25 mouse cellular contexts compared by ENCODE assay signal in genomic region chr12:102041699-102042098, GRCm38 (mm10).
DNase-seq lines count a peak whose midpoint lies in the region; ATAC-seq and TF ChIP-seq lines count a peak whose summit lies in the region.
"Had no signal": no experiment of that assay in that cellular context is flagged by ENCODE, and none has a peak within 500 bp of the region (broad histone marks: within the 10 kb centered on the region; RNA-seq: fewer than 3 reads in every experiment).

No protein-coding gene starts in this region.

- H3K4me2 ChIP-seq in hindbrain, embryonic 11.5 days (replicated peaks; ENCODE audit: low read depth, low read length) = no peak overlapping the region
- no peak overlapping the region for H3K4me2 ChIP-seq in hindbrain, postnatal 0 days (ENCODE audit: low read depth, low read length)
- H3K4me2 ChIP-seq in hindbrain, embryonic 13.5 days = no peak overlapping the region
- no peak overlapping the region for H3K4me2 ChIP-seq in hindbrain, embryonic 15.5 days
- H3K4me2 ChIP-seq in midbrain, postnatal 0 days (ENCODE audit: low read depth, low read length, poor library complexity, severe bottlenecking) = no peak overlapping the region
- H3K4me2 ChIP-seq: heart, embryonic 11.5 days; limb, embryonic 13.5 days; liver, embryonic 12.5 days; stomach, embryonic 15.5 days had no signal

- TF ChIP-seq CTCF in hindbrain, postnatal 0 days (IDR thresholded peaks at IDR 0.05; ENCODE audit: low read depth) = no peak
- TF ChIP-seq CTCF in midbrain, postnatal 0 days (IDR thresholded peaks at IDR 0.05) = no peak

- DNase-seq in hindbrain, embryonic 11.5 days (ENCODE audit: low spot score) = peak; percentile 25
- no peak for DNase-seq in hindbrain, postnatal 0 days (ENCODE audit: low spot score)
- no peak for DNase-seq in midbrain, postnatal 0 days (ENCODE audit: low spot score)
- no peak for DNase-seq in kidney, postnatal 14 days
- DNase-seq in gastrocnemius, adult 8-10 months (ENCODE audit: low spot score in 2 of 2) = no peak
- no peak for DNase-seq in embryonic facial prominence, embryonic 10.5 days (ENCODE audit: low spot score)
- DNase-seq: adrenal gland, postnatal 25 days; B cell, adult 2 months; cerebellum, adult 18-20 months; cerebellum, postnatal 10 days; gastrocnemius, postnatal 14 days; heart, postnatal 36 days; kidney, adult 11 months; kidney, postnatal 25 days; liver, postnatal 0 days; right cerebral cortex, postnatal 25 days had no signal

- no peak overlapping the region for H3K27ac ChIP-seq in hindbrain, embryonic 11.5 days (ENCODE audit: low read depth, low read length)
- H3K27ac ChIP-seq in hindbrain, postnatal 0 days = no peak overlapping the region
- peak overlapping the region; percentile 70 for H3K27ac ChIP-seq in hindbrain, embryonic 13.5 days
- 0 out of 2 replicates have a peak overlapping the region, but pooled peaks have one; percentile 58 for H3K27ac ChIP-seq in hindbrain, embryonic 15.5 days (replicated peaks)
- H3K27ac ChIP-seq in midbrain, postnatal 0 days (ENCODE audit: low read depth, low read length) = peak overlapping the region; percentile 51; the same call in 1 of the 2 replicates
- H3K27ac ChIP-seq in embryonic facial prominence, embryonic 10.5 days (replicated peaks) = no peak overlapping the region
- H3K27ac ChIP-seq: limb, embryonic 13.5 days; liver, embryonic 12.5 days; macrophage; stomach, embryonic 15.5 days had no signal

- H3K4me1 ChIP-seq in hindbrain, embryonic 11.5 days (replicated peaks; ENCODE audit: control insufficient read depth, insufficient read depth, low read length) = no peaks in the 10 kb centered on the region
- H3K4me1 ChIP-seq in hindbrain, postnatal 0 days (ENCODE audit: insufficient read depth, low read length) = no peaks in the 10 kb centered on the region
- peaks cover 20% of the 10 kb centered on the region for H3K4me1 ChIP-seq in hindbrain, embryonic 13.5 days (replicated peaks)
- H3K4me1 ChIP-seq in hindbrain, embryonic 15.5 days (replicated peaks) = peaks cover 9% of the 10 kb centered on the region; the same call in 1 of the 2 replicates
- H3K4me1 ChIP-seq in midbrain, postnatal 0 days (ENCODE audit: insufficient read depth, low read length) = peaks cover 3% of the 10 kb centered on the region; the same call in 1 of the 2 replicates
- peaks cover 10% of the 10 kb centered on the region; the same call in 1 of the 2 replicates for H3K4me1 ChIP-seq in embryonic facial prominence, embryonic 10.5 days
- H3K4me1 ChIP-seq: limb, embryonic 13.5 days; liver, embryonic 12.5 days; stomach, embryonic 15.5 days had no signal

- no peak for ATAC-seq in hindbrain, embryonic 11.5 days (ENCODE audit: low FRiP score)
- ATAC-seq in hindbrain, postnatal 0 days = no peak
- peak; percentile 33; the same call in 1 of the 2 replicates for ATAC-seq in hindbrain, embryonic 13.5 days (ENCODE audit: low FRiP score)
- no peak for ATAC-seq in hindbrain, embryonic 15.5 days (ENCODE audit: low FRiP score, low read depth)
- ATAC-seq in midbrain, postnatal 0 days (ENCODE audit: low FRiP score) = 0 out of 2 replicates have a peak, but pooled peaks have one; percentile 6
- ATAC-seq: inflammation-experienced regulatory T-cells, adult 6 months; liver, embryonic 12.5 days; liver, postnatal 0 days; lung, postnatal 0 days had no signal

- WGBS in hindbrain, embryonic 11.5 days = 37% methylated on average over 2 of the region's 2 CpGs
- 30% methylated on average over 2 of the region's 2 CpGs for WGBS in hindbrain, postnatal 0 days
- 30% methylated on average over 2 of the region's 2 CpGs for WGBS in hindbrain, embryonic 13.5 days
- WGBS in hindbrain, embryonic 15.5 days = 24% methylated on average over 2 of the region's 2 CpGs
- 22% methylated on average over 2 of the region's 2 CpGs for WGBS in midbrain, postnatal 0 days
- WGBS in embryonic facial prominence, embryonic 10.5 days = 40% methylated on average over 2 of the region's 2 CpGs

- no peaks in the 10 kb centered on the region for H3K9me3 ChIP-seq in hindbrain, embryonic 11.5 days (ENCODE audit: control insufficient read depth, low read length)
- no peaks in the 10 kb centered on the region for H3K9me3 ChIP-seq in hindbrain, postnatal 0 days (ENCODE audit: low read length)
- H3K9me3 ChIP-seq in hindbrain, embryonic 13.5 days = no peaks in the 10 kb centered on the region
- H3K9me3 ChIP-seq in hindbrain, embryonic 15.5 days = no peaks in the 10 kb centered on the region
- no peaks in the 10 kb centered on the region for H3K9me3 ChIP-seq in midbrain, postnatal 0 days (ENCODE audit: low read length)
- H3K9me3 ChIP-seq in embryonic facial prominence, embryonic 10.5 days = no peaks in the 10 kb centered on the region
- H3K9me3 ChIP-seq: limb, embryonic 13.5 days; liver, embryonic 12.5 days; stomach, embryonic 15.5 days had no signal

- no peaks in the 10 kb centered on the region for H3K27me3 ChIP-seq in hindbrain, embryonic 11.5 days (ENCODE audit: control insufficient read depth, insufficient read depth, low read length)
- H3K27me3 ChIP-seq in hindbrain, postnatal 0 days (ENCODE audit: insufficient read depth, low read length) = no peaks in the 10 kb centered on the region
- H3K27me3 ChIP-seq in hindbrain, embryonic 13.5 days = no peaks in the 10 kb centered on the region
- H3K27me3 ChIP-seq in hindbrain, embryonic 15.5 days = no peaks in the 10 kb centered on the region
- no peaks in the 10 kb centered on the region for H3K27me3 ChIP-seq in midbrain, postnatal 0 days (ENCODE audit: insufficient read depth, low read length)
- H3K27me3 ChIP-seq in embryonic facial prominence, embryonic 10.5 days (replicated peaks; ENCODE audit: low read depth, poor library complexity, severe bottlenecking) = no peaks in the 10 kb centered on the region
- H3K27me3 ChIP-seq: limb, embryonic 13.5 days; liver, embryonic 12.5 days; stomach, embryonic 15.5 days had no signal

- no peaks in the 10 kb centered on the region for H3K36me3 ChIP-seq in hindbrain, embryonic 11.5 days (ENCODE audit: control insufficient read depth, insufficient read depth, low read length)
- no peaks in the 10 kb centered on the region for H3K36me3 ChIP-seq in hindbrain, postnatal 0 days (ENCODE audit: insufficient read depth, low read length)
- H3K36me3 ChIP-seq in hindbrain, embryonic 13.5 days = no peaks in the 10 kb centered on the region
- no peaks in the 10 kb centered on the region for H3K36me3 ChIP-seq in hindbrain, embryonic 15.5 days
- H3K36me3 ChIP-seq in midbrain, postnatal 0 days (ENCODE audit: insufficient read depth, low read length) = no peaks in the 10 kb centered on the region
- no peaks in the 10 kb centered on the region for H3K36me3 ChIP-seq in embryonic facial prominence, embryonic 10.5 days (replicated peaks)
- H3K36me3 ChIP-seq: limb, embryonic 13.5 days; liver, embryonic 12.5 days; stomach, embryonic 15.5 days had no signal

- no peak overlapping the region for H3K4me3 ChIP-seq in hindbrain, embryonic 11.5 days (ENCODE audit: low read depth, low read length)
- no peak overlapping the region for H3K4me3 ChIP-seq in hindbrain, postnatal 0 days (ENCODE audit: low read length)
- no peak overlapping the region for H3K4me3 ChIP-seq in hindbrain, embryonic 13.5 days
- no peak overlapping the region for H3K4me3 ChIP-seq in hindbrain, embryonic 15.5 days
- H3K4me3 ChIP-seq in midbrain, postnatal 0 days (ENCODE audit: low read depth, low read length) = no peak overlapping the region
- no peak overlapping the region for H3K4me3 ChIP-seq in embryonic facial prominence, embryonic 10.5 days
- H3K4me3 ChIP-seq: limb, embryonic 13.5 days; liver, embryonic 12.5 days; stomach, embryonic 15.5 days had no signal

- H3K9ac ChIP-seq in hindbrain, embryonic 11.5 days (ENCODE audit: low read depth, low read length) = no peak overlapping the region
- H3K9ac ChIP-seq in hindbrain, postnatal 0 days (replicated peaks; ENCODE audit: low read length) = no peak overlapping the region
- no peak overlapping the region for H3K9ac ChIP-seq in hindbrain, embryonic 13.5 days
- H3K9ac ChIP-seq in hindbrain, embryonic 15.5 days = no peak overlapping the region
- H3K9ac ChIP-seq in midbrain, postnatal 0 days (replicated peaks; ENCODE audit: low read length, poor library complexity, severe bottlenecking) = no peak overlapping the region
- H3K9ac ChIP-seq: limb, embryonic 13.5 days; liver, embryonic 12.5 days; liver, postnatal 0 days; stomach, embryonic 15.5 days had no signal

Comparison
In these comparisons a context has a peak if more than half of its experiments do, and no peak if none do; other contexts are left out.
1. ATAC-seq: peak in hindbrain, embryonic 13.5 days (single experiment) and midbrain, postnatal 0 days (single experiment); none in hindbrain, embryonic 11.5 days (single experiment), hindbrain, postnatal 0 days (single experiment) and hindbrain, embryonic 15.5 days (single experiment).
2. H3K27ac ChIP-seq: peak in hindbrain, embryonic 13.5 days (single experiment), hindbrain, embryonic 15.5 days (single experiment) and midbrain, postnatal 0 days (single experiment); none in hindbrain, embryonic 11.5 days (single experiment), hindbrain, postnatal 0 days (single experiment) and embryonic facial prominence, embryonic 10.5 days (single experiment).